Mouse (Mus musculus) erythroblast, embryonic 14.5 days (primary cell): ENCODE measurements around the gene Cpa4. TPM values are rescaled to one million over a fixed set of nuclear protein-coding genes. Genes with fewer than 3 reads are reported as not detected.

ENCODE experiments used
- H3K27me3 ChIP-seq: 2 replicates; pipeline ENCODE4 v1.6.1; 2012; ENCODE audit warnings: inconsistent platforms; ENCODE audit not compliant: control insufficient read depth
- H3K36me3 ChIP-seq: 2 replicates; pipeline ENCODE4 v1.6.1; 2012; ENCODE audit warnings: mild to moderate bottlenecking, inconsistent platforms; ENCODE audit not compliant: control insufficient read depth
- H3K4me1 ChIP-seq: 2 replicates; pipeline ENCODE4 v1.6.1; 2012; ENCODE audit warnings: inconsistent platforms; ENCODE audit not compliant: control insufficient read depth
- H3K4me3 ChIP-seq: replicated peaks from 2 replicates; pipeline ENCODE3; 2012; ENCODE audit warnings: moderate library complexity, mild to moderate bottlenecking, inconsistent platforms
- H3K9me3 ChIP-seq: 2 replicates; pipeline ENCODE4 v1.6.1; 2012; ENCODE audit warnings: low read length, inconsistent platforms, mixed read lengths; ENCODE audit not compliant: control insufficient read depth
- GATA1 ChIP-seq: IDR thresholded peaks from 2 replicates; pipeline ENCODE4 v1.6.1; 2012; ENCODE audit warnings: low read length, inconsistent platforms, mixed read lengths
- TAL1 ChIP-seq: IDR thresholded peaks from 3 replicates; pipeline ENCODE4 v1.6.1; 2012; ENCODE audit warnings: low read length, inconsistent platforms, mixed read lengths
- polyA plus RNA-seq: library from polyadenylated mRNA; stranded (reverse); fragments of >175 nt; gene quantifications from 2 replicates; pipeline ENCODE4 v1.2.3, GENCODE M21; 2012

Cpa4 gene
- not detected in 2 replicates for polyA plus RNA-seq

- no peak within 1 kb of the TSS for H3K4me3 ChIP-seq
- no peaks in the 10 kb centered on the region for H3K9me3 ChIP-seq
- H3K27me3 ChIP-seq, result no peaks in the 10 kb centered on the region
- TF ChIP-seq TAL1 (no peak), GATA1 (no peak)
- no peaks in the 10 kb centered on the region for H3K4me1 ChIP-seq
- H3K36me3 ChIP-seq, result no peaks in the 10 kb centered on the region
These were observed at the start of gene Cpa4 for GRCm38 (mm10) chr6:30568069-30568468. Gene Cpa4 (plus strand): TSS chr6:30568369.

GRCm38 (mm10) chr6:30520400-30520799 lies 47.8 kb upstream of the Cpa4 start:
- no peaks in the 10 kb centered on the region for H3K36me3 ChIP-seq
- no peaks in the 10 kb centered on the region for H3K9me3 ChIP-seq
- H3K27me3 ChIP-seq, result peaks cover 2% of the 10 kb centered on the region; the same call in 1 of the 2 replicates
- H3K4me1 ChIP-seq, result no peaks in the 10 kb centered on the region
- TF ChIP-seq TAL1 (no peak), GATA1 (no peak)
- no peak overlapping the region for H3K4me3 ChIP-seq

GRCm38 (mm10) chr6:30525456-30526332 lies 42.5 kb upstream of the Cpa4 start:
- Histone ChIP-seq H3K27me3 (peaks cover 14% of the 10 kb centered on the region), H3K4me1 (no peaks in the 10 kb centered on the region), H3K36me3 (no peaks in the 10 kb centered on the region), H3K4me3 (no peak overlapping the region), H3K9me3 (no peaks in the 10 kb centered on the region)
- no peak for TF ChIP-seq GATA1

- Histone ChIP-seq H3K36me3 (no peaks in the 10 kb centered on the region), H3K9me3 (no peaks in the 10 kb centered on the region), H3K4me3 (no peak overlapping the region), H3K4me1 (no peaks in the 10 kb centered on the region), H3K27me3 (peaks cover 14% of the 10 kb centered on the region)
- TF ChIP-seq GATA1, result no peak
- TF ChIP-seq TAL1, result no peak
These were observed 41.3 kb upstream of the Cpa4 start for GRCm38 (mm10) chr6:30526586-30527515.

- H3K27me3 ChIP-seq, result peaks cover 14% of the 10 kb centered on the region
- no peaks in the 10 kb centered on the region for H3K9me3 ChIP-seq
- H3K36me3 ChIP-seq, result no peaks in the 10 kb centered on the region
- TF ChIP-seq TAL1 (no peak), GATA1 (no peak)
- H3K4me3 ChIP-seq, result no peak overlapping the region
- no peaks in the 10 kb centered on the region for H3K4me1 ChIP-seq
These were observed 39.4 kb upstream of the Cpa4 start for GRCm38 (mm10) chr6:30528800-30529199.

- Histone ChIP-seq H3K4me1 (no peaks in the 10 kb centered on the region), H3K4me3 (no peak overlapping the region), H3K27me3 (no peaks in the 10 kb centered on the region), H3K36me3 (no peaks in the 10 kb centered on the region), H3K9me3 (no peaks in the 10 kb centered on the region)
- no peak for TF ChIP-seq GATA1
- no peak for TF ChIP-seq TAL1
These were observed 32.8 kb upstream of the Cpa4 start for GRCm38 (mm10) chr6:30535340-30535739.

- Histone ChIP-seq H3K9me3 (no peaks in the 10 kb centered on the region), H3K36me3 (no peaks in the 10 kb centered on the region), H3K4me3 (no peak overlapping the region), H3K4me1 (no peaks in the 10 kb centered on the region), H3K27me3 (peaks cover 11% of the 10 kb centered on the region)
- TF ChIP-seq GATA1, result no peak
- no peak for TF ChIP-seq TAL1
These were observed 29.9 kb upstream of the Cpa4 start for GRCm38 (mm10) chr6:30538240-30538639.

GRCm38 (mm10) chr6:30538800-30539199 lies 29.4 kb upstream of the Cpa4 start:
- Histone ChIP-seq H3K36me3 (no peaks in the 10 kb centered on the region), H3K4me3 (no peak overlapping the region), H3K27me3 (peaks cover 16% of the 10 kb centered on the region), H3K4me1 (no peaks in the 10 kb centered on the region), H3K9me3 (no peaks in the 10 kb centered on the region)
- no peak for TF ChIP-seq TAL1
- no peak for TF ChIP-seq GATA1
